Mouse (Mus musculus) telencephalon, adult 2 months (tissue): ENCODE data around the gene Zfp1.

ENCODE experiments used
- DNase-seq: peaks from one replicate; pipeline ENCODE4 v3.0.0-alpha.2; 2011; ENCODE audit warnings: low read depth, low spot score

Zfp1 gene

DNA sequence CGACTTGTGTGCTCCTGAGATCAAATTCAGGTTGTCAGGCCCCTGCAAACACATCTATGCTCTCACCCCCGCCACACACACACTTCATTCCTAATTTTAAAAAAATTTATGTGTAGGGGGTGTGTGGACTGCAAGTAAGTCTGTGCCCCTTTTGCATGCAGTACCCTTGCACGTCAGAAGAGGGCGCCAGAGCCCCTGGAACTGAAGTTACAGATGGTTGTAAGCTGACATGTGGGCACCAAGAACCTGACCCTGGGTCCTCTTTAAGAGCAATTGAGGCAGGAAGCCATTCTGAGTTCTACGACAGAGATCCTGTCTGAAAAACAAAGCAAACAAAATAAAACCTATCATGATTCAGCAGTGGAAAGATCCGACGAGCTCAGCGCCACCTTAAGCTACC, 33.0 kb downstream of the Zfp1 start:
- DNase-seq = no peak

DNA sequence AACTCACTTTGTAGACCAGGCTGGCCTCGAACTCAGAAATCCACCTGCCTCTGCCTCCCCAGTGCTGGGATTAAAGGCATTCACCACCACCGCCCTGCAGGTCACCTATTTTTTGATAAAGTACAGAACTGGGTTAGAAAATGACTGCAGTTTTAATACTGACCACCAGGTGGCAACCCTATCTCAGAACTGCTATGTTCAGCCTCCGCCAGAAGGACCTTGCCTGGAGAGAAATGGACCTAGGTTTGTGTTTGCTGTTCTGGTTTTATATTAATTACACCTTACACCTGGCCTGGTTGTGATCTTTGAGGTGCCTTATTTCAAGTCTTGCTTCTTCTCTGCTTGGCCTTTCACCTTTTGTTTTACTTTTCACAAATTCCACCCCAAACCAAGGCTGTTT, 34.9 kb downstream of the Zfp1 start:
- DNase-seq = peak; percentile 34

DNA sequence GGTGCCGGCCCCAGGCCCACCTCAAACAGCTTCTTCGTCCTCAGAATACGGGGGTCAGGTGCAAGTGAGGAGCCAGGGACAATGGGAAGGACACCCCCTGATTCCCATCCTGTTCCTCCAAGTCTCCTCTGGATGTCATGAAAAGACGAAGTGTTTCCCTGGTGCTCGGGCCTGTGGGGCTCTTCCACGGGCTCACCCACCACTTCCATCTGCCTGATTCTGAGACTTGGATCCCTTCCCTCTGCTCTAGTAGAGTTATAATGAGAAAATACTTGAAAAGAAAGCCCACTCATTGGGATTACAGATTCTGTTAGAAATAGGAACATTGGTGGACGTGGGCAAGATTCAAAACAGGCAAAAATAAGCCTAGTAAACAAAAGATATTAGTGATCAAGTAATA, 35.6 kb downstream of the Zfp1 start:
- peak; percentile 66 for DNase-seq

DNA sequence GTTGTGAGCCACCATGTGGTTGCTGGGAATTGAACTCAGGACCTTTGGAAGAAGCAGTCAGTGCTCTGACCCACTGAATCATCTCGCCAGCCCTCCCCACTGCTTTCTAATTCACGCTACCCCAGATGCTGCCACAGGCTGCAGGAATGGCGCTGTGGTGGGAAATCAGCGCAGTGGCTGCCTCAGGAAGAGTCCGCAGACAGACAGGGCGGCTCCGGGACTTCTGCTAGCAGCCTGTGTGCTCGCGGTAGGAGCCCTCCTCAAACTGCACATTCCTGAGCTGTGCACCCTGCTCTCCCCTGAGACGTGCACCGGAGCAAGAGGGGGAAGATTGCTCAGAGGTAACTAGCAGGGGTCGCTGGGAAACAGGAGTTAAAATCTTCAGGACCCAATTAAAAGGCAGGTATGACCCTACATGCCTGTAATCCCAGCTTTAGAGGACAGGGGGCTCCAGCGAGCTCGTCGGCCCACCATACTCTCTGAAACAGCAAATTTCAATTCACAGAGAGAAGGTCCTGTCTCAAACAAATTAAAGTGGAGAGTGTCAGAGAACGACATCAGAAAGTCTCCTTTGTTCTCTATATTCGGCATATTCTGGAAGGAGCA, 37.3 kb downstream of the Zfp1 start:
- no peak for DNase-seq

DNA sequence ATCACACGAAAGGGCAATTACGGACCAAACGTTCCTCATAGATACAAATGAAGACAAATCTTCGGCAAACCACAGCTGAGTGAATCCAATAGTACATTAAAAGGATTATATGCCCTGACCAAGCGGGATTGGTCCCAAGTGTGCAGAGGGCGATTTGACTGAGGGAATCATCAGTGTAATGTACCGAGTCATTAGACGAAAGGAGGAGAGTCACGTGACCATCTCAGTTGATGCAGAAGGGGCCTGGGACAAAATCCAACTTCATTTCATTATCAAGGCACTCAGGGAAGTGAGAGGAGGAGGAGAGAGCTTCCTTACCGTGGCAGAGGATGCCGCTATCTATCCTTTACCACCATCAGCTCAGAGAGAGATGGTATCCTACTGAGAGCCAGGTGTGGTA, 38.0 kb downstream of the Zfp1 start:
- no peak for DNase-seq

DNA sequence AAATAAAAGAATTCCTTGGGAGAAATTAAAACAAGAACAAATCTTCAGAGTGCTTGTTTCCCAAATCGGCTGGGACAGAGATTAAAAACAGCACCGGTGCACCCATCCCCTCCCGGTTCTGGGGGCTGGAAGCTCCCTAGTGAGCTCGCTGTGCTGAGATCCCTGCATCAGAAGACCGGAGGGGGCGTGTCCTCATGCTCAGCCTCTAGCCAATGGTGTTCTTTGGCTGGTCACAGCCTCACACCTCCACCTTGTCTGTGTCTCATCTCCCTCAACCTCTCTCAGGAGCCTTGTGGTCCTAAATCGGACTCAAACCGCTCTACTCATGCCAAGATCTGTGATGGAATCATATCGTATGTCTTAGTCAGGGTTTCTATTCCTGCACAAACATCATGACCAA, 39.3 kb downstream of the Zfp1 start:
- no peak for DNase-seq

DNA sequence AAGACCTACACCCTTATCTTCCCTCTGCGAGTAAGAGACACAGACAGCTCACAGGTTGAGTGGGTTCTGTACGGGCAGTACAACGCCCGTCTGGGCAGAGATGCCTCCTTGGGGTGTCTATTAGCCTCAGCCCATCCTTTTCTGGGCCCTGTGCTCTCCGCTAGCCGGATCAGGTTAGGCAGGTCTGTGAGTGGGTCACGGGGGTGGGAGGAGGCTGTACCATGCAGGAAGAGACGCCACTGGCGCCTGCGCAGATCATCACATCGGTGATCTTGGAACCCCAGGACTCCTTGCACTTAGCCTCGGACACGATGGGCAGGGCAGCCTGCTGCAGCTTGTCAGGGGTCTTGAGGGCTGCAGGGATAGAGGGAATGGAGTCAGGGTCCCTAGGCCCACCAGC, 43.7 kb downstream of the Zfp1 start:
- DNase-seq = no peak

DNA sequence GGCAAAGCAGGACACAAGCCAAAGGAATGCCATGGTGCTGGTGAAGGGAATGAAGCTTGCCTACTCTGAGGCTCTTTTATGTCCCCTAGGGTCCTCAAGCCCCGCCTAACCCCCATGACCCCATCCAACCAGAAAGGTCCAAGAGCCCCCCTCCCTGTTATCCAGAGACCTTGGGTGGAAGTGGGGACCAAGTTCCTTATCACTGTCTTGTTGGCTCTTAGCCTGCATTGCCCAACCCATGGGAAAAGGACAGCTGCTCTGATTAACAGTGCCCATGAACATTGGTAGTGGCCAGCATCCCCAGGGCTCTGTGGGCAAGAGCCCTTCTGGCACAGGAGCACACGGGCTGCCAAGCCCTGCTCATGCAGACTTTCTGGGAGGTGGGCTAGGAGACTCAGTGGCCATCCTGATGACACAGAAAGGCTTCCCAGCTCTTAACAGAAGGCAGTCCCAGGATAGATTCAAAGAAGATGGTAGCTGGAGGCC, 47.8 kb downstream of the Zfp1 start, which contains the start of gene Ctrb1:
Gene Ctrb1, minus strand, starts transcription at position 51 of the 486 bp plus-strand sequence.
- no peak for DNase-seq

DNA sequence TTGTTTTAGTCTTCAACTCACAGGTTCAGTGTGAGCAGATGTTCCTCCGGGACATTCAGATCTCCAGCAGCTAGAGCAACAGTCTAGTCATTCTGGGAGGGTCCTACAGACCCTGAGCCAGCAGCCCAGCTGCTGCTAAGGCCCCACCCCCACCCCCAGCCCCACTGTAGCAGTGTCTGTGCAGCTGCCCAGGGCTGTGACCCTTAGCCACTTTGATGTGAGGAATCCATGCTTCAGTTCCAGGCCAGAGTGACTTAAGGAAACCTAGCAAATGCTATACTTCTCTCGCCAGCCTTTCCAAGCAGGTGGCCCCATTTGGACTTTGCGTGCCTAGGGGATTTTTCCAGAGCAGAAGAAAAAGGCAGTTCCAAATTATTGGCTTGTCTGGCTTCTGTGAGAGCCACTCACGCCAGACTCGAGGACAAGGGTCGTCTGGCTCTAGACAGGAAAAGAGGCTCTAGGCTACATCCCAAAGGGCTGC, 50.1 kb downstream of the Zfp1 start:
- no peak for DNase-seq

DNA sequence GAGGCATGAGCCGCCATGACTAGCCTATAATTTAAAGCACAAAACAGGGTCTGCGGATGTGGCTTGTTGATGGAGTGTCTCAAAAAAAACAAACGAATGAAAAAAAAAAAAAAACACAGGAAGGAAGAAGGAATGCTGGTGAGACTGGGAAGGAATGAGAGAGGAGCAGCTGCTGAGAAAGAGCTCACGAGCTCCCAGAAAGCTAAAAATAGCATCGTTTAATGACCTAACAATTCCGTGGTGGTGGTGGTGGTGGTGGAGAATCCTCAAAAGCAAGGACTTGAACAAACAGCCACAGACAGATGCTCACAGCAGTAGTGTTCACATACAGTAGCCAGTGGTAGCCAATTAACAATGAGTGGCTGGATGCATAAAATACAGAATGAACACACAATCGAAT, 52.2 kb downstream of the Zfp1 start:
- DNase-seq = no peak

DNA sequence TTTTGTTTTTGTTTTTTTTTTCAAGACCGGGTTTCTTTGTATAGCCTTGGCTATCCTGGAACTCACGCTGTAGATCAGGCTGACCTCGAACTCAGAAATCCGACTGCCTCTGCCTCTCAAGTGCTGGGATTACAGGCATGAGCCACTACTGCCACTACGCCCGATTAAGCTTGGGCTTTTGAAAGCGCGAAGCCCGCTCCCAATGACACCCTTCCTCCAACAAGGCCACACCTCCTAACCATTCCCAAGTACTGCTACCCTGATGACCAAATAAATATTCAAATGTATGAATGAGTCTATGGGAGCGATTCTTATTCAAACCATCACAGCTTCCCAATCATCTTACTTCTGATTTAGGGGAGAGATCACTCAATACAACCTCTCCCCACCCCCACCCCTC, 54.5 kb downstream of the Zfp1 start:
- no peak for DNase-seq

DNA sequence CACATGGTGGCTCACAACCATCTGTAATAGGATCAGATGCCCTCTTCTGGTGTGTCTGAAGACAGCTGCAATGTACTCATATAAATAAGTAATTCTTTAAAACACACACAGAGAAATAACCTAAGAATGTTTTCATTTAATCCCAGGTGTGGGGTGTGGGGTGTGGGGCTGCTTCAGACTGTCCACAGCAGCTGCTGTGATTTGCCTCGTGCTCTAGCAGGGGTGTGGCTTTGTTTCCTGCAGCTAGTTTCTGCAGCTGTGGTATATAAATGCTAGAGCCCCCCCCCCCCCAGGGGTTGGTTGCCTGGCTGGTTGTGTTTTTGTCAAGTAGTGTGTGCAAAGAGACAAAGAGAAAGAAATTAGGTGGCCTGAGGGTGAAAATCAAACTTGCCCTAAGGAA, 55.8 kb downstream of the Zfp1 start:
- no peak for DNase-seq

DNA sequence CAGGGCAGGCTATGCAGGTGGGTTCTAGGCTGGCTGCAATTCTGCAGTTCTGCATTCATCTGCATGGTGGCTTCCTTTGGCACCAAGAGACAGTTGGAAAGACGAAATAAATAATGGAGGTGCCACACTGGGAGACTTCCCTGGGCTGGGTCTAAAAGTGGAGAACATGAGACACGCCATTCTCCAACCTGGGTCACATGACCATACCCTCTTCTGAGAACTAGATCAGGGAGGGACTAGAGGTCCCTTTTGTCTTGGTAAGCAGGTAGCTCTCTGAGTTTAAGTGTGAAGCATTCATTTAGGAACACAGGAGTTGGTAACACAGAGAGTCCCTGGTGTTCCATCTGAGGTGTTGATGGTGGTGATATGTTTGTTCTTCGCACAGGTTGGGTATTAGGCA, 57.0 kb downstream of the Zfp1 start:
- DNase-seq = no peak

DNA sequence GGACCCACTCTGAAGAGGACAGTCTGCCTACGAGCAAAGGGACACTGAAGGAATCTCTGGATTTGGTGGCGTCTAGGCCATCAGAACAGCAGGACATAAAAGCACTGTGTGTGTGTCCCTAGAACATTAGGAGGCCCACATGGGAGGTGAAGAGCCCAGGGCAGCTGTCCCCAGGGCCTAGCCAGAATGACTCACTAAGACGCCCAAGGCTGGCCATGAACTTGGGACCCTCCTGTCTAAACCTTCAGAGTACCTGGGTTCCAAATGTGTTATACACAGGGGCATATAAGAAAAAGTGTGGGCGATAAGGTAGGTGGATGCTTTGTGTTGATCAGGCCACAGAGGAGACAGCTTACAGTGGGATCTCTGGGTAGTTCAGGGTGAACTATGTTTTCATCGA, 57.5 kb downstream of the Zfp1 start:
- no peak for DNase-seq

DNA sequence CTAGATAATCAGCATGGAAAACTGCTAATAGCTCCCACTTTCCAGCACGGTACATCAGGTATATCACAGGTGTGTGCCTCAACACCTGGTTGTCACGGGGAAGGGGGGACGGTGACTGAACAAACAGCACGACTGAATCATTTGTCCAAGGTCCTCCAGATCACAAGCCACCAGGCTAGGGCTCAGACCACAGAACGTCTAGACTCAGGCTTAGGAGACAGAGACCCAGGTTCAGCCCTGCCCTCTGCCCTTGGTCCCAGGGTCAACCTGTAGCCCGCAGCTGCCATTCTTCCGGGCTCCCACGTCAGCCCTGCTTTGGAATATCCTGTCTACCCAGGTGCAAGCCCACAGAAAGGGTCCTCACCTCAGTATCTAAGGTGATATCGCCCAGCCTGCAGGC, 58.2 kb downstream of the Zfp1 start:
- DNase-seq = no peak

DNA sequence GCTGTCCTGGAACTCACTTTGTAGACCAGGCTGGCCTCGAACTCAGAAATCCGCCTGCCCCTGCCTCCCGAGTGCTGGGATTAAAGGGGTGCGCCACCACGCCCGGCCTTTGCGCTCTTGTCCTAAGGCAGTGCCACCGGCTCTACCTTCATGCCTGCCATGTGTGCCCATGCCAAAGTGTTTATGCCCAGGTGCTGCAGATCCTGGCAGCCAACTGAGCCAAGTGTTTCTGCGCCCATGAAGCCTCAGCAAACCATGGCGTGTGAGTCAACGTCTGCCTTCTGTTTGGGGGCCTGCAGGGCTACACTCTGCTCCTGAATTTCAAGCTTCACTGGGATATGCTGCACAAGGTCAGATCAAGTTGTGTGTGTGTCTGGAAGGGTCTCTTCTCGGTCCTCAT, 61.4 kb downstream of the Zfp1 start:
- DNase-seq = no peak

DNA sequence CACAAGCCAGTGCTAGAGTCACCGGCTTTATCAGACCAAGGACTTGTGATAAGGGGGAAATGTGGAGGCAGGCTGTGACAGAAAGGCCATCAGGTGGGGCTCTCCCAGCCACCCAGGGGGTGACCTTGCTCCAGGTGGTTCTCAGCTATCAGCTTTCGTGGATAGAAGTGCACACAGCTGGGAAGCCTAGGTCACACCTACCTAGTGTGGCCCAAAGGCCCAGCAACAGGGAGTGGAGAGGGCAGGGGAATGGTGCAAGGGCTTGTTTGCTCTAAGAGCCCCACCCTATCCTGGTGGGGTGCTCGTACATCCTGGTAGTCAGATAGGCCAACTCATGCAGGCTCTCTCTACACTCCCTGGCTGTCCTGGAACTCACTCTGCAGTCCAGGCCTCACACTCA, 62.0 kb downstream of the Zfp1 start:
- DNase-seq = no peak

DNA sequence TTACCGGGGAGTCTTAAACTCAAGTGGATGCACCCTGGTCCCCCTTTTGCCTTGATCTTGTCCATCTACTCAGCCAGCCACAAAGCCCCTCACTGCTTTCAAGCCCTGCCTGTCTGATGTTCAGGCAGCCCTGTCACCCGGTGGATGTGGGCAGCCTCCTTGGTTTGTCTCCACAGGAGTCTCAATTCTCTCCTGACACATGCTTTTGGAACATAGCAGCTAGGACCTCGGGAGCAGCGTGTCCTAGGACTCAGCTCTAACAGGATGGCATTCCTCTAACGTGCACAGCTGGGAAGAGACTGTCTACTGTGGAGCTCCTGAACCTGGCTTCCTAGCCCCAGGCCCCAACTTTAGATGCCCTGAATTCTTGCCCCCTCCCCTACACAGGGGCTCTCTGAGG, 62.5 kb downstream of the Zfp1 start:
- DNase-seq = no peak

DNA sequence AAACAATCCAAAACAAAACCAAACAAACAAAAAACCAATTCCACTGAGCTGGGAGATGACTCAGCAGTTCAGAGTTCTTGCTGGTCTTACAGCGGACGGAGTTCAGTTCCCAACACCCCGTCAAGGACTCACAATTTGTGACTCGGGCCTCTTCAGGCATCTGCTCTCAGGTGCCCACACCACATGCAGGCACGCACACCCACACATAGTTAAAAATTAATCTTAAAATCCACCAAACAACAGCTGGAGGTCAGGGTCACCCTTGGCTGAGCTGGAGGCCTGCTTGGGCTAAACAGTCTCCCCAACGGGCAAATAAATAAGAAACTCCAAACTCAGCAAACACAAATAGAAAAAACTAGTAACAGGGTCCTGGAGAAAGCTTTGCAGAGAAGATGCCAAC, 65.1 kb downstream of the Zfp1 start:
- no peak for DNase-seq

DNA sequence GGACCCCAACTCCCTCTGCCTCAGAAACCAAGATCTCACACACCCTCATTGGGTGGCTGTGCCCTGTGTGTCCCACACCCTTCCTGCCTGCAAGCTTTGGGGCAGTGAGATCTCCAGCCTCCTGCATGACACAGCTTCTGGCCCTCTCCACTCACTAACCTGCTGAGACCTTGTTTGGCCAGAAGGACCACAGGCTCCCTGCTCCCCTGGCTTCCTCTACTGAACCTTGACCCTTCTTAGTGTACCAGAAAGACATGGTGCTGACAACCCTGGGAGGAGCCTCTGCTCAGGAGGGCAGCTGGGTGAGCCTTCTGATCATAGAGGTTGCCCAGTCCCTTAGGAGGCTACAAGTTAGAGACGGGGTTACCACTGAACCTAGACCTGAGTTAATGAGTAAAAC, 66.0 kb downstream of the Zfp1 start:
- DNase-seq = no peak

DNA sequence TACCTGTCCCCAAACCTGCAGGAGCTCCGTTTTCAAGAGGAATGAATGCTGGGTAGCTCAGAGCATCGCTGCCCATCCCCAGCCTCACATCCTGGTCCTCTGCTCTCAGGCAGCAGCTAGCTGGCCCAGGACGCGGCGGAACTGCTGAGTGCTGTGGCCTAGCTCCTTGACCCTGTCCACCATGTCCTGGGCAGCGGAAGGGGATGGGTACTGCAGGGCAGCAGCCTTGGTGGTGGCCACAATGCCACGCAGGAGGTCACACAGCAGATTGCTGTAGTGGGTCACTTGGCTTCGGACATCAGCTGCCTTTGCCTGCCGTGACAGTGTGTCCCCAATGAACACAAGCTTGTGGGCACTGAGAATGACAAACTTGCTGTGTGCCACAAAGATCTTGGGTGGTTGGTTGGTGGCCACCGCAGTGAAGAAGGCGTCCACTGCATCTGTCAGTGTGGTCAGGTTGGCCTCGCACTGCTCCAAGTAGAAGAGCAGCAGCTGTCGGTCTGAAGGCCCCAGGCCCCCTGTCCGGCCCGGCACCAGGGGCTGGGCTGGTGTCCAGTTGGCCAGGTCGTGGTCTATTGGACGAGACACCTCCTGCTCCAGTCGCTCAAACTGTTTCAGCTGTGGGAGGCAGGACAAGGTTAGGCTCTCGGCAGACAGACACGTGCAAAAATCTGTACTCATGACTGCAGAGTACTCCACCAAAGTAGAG, 67.7 kb downstream of the Zfp1 start:
- no peak for DNase-seq

DNA sequence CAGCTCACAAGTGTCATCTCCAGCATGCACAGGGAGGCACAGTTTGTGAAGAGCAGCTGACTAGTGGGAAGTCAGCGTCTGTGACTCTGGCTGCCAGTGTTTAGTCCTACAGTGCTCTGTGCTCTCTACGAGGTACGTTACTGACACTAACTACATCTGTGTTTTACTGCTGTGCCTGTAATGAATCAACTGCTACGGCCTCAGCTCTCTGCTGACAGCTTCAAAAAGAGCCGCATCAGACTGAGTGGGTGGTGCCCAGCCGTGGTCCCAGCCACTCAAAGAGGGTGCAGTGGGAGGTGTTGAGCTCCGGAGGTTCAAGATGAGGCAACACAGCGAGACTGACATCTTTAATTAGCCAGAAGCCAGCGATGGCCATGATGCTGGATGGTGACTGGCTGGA, 68.9 kb downstream of the Zfp1 start:
- no peak for DNase-seq

DNA sequence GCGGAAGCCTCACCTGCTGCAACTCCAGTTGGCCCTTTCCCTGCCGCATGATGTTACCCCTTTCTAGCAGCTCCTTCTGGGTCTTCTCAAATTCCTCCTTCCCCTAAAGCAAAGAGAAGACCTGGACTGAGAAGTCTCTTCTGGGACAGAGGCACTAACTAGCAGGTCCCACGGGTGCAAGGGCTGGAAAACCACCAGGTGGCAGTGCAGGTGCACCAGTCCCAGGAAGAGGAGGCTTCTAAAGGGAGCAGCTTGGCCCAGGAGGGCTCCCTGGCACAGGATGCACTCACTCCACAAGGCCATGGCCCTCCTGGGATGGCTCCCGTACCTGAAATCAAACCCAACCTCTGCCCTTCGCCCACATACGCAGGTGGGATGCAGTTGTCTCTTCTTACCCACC, 69.4 kb downstream of the Zfp1 start:
- no peak for DNase-seq

DNA sequence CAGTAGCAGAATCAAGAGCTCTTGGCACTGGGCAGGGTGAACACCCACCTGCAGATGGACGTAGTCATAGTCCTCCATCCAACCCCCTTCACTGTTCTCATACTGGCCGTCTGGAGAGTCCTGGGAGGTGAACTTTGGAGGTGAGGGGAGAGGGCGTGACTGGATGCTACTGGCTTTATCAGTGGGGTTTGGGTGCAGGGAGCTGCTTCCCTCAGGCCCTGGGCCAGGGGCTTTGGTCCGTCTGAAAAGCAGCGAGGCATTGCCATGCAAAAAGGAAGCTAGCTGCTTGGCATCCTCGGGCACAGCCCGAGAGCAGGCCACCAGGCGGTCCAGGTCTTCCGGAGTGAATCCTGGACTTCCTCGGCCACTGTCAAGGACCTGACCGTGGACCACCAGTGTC, 70.1 kb downstream of the Zfp1 start:
- no peak for DNase-seq
